Mouse (Mus musculus) limb, embryonic 10.5 days (tissue): ENCODE results near the gene Fxyd6. TPM values are rescaled to one million over a fixed set of nuclear protein-coding genes. Genes with fewer than 3 reads are reported as not detected.

Experiments used
- DNase-seq: peaks from one replicate; pipeline ENCODE4 v3.0.0-alpha.2; 2017; ENCODE audit warnings: low spot score
- H3K27ac ChIP-seq: fragments of 300-500 bp; sonication (generic); 2 replicates; pipeline ENCODE4 v1.5.1; 2016; ENCODE audit warnings: mild to moderate bottlenecking
- H3K27me3 ChIP-seq: fragments of 300-500 bp; sonication (generic); 2 replicates; pipeline ENCODE4 v1.6.1; 2016; ENCODE audit warnings: low read depth, mild to moderate bottlenecking; ENCODE audit not compliant: poor library complexity, severe bottlenecking
- H3K36me3 ChIP-seq: fragments of 300-500 bp; sonication (generic); 2 replicates; pipeline ENCODE4 v1.6.1; 2016; ENCODE audit warnings: mild to moderate bottlenecking, moderate library complexity
- H3K4me1 ChIP-seq: fragments of 300-500 bp; sonication (generic); 2 replicates; pipeline ENCODE4 v1.6.1; 2016
- H3K4me3 ChIP-seq: fragments of 300-500 bp; sonication (generic); 2 replicates; pipeline ENCODE4 v1.5.1; 2016; ENCODE audit warnings: mild to moderate bottlenecking, moderate library complexity
- H3K9me3 ChIP-seq: fragments of 300-500 bp; sonication (generic); replicated peaks from 2 replicates; pipeline ENCODE4 v1.6.1; 2016; ENCODE audit warnings: mild to moderate bottlenecking
- WGBS: fragments of 180-500 bp; shearing (Covaris S2); methylation state at CpG from one replicate; pipeline ENCODE4 v1.1.7; 2016; 5-methylcytosine and 5-hydroxymethylcytosine counted together
- polyA plus RNA-seq: library from polyadenylated mRNA; unstranded; fragments of >200 nt; fragmentation: Nextera tagmentation; extraction: Ambion mirVana; gene quantifications from 2 replicates; pipeline ENCODE4 v1.2.1, GENCODE M21; 2016

Fxyd6 gene
- polyA plus RNA-seq, 1 experiment from 2014 or later = 110 TPM

- H3K27ac ChIP-seq = no peak overlapping the region
- no peak for DNase-seq
- no peaks in the 10 kb centered on the region for H3K36me3 ChIP-seq
- peaks cover 64% of the 10 kb centered on the region for H3K27me3 ChIP-seq
- H3K9me3 ChIP-seq = no peaks in the 10 kb centered on the region
- WGBS = 87% methylated on average over 5 of the region's 5 CpGs
- no peak overlapping the region for H3K4me3 ChIP-seq
- H3K4me1 ChIP-seq = peaks cover 35% of the 10 kb centered on the region
These were observed 74.3 kb downstream of the Fxyd6 start for GRCm38 (mm10) chr9:45444251-45444798.

Other genes starting within 250 kb of the Fxyd6 start
- gene Scn4b, start 231.8 kb upstream of the Fxyd6 start, polyA plus RNA-seq = 2.0 and 4.1 TPM in 2 replicates
- gene BC049352, start 188.2 kb upstream of the Fxyd6 start, polyA plus RNA-seq = not detected in 2 replicates
- gene Tmprss4, start 166.1 kb upstream of the Fxyd6 start, polyA plus RNA-seq = 0.26 and 0.43 TPM in 2 replicates
- 0.26 TPM in 2 replicates for gene Il10ra, start 101.0 kb upstream of the Fxyd6 start, polyA plus RNA-seq
- gene Tmprss13, start 51.1 kb upstream of the Fxyd6 start, polyA plus RNA-seq = 0.51 and 0.95 TPM in 2 replicates
- 0.69 and 0.84 TPM in 2 replicates for gene Fxyd2, start 29.5 kb downstream of the Fxyd6 start, polyA plus RNA-seq
- 0.15 and 0.30 TPM in 2 replicates for gene Dscaml1, start 56.4 kb downstream of the Fxyd6 start, polyA plus RNA-seq